Mouse (Mus musculus): ENCODE measurements around the gene Khdc1b. TPM values are rescaled to one million over a fixed set of nuclear protein-coding genes. Genes with fewer than 3 reads are reported as not detected.

Gene Khdc1b
- polyA plus RNA-seq, 1 experiment: 0.07 TPM

- Histone ChIP-seq H3K27me3 (ENCODE audit: control insufficient read depth, insufficient read depth, low read length) (no peaks in the 10 kb centered on the region), H3K4me1 (replicated peaks; ENCODE audit: control insufficient read depth, insufficient read depth, low read length) (no peaks in the 10 kb centered on the region), H3K36me3 (ENCODE audit: control insufficient read depth, insufficient read depth, low read length) (no peaks in the 10 kb centered on the region), H3K4me3 (ENCODE audit: control insufficient read depth, insufficient read depth, low read length) (no peak overlapping the region), H3K27ac (ENCODE audit: control insufficient read depth, insufficient read depth, low read length) (no peak overlapping the region)
- WGBS: 94% methylated on average over 2 of the region's 2 CpGs
- TF ChIP-seq CTCF (IDR thresholded peaks at IDR 0.05; ENCODE audit: borderline replicate concordance, control insufficient read depth, extremely low read depth, insufficient read depth, low read length, poor library complexity) (no peak), POLR2A (IDR thresholded peaks at IDR 0.05; ENCODE audit: control insufficient read depth, extremely low read depth, insufficient read depth, low read length, poor library complexity) (no peak)
- no peak for DNase-seq
Observed at GRCm38 (mm10) chr1:21425654-21426053, 42.3 kb downstream of the Khdc1b start.

GRCm38 (mm10) chr1:21428079-21428478 is 44.7 kb downstream of the Khdc1b start:
- no peak overlapping the region for H3K27ac ChIP-seq (ENCODE audit: control insufficient read depth, insufficient read depth, low read length)
- TF ChIP-seq POLR2A (IDR thresholded peaks at IDR 0.05; ENCODE audit: control insufficient read depth, extremely low read depth, insufficient read depth, low read length, poor library complexity): no peak
- no peak for TF ChIP-seq CTCF (IDR thresholded peaks at IDR 0.05; ENCODE audit: borderline replicate concordance, control insufficient read depth, extremely low read depth, insufficient read depth, low read length, poor library complexity)

GRCm38 (mm10) chr1:21431666-21432065 is 48.3 kb downstream of the Khdc1b start:
- WGBS: 98% methylated on average over 3 of the region's 3 CpGs
- no peak overlapping the region for H3K27ac ChIP-seq (ENCODE audit: control insufficient read depth, insufficient read depth, low read length)
- no peak overlapping the region for H3K4me3 ChIP-seq (ENCODE audit: control insufficient read depth, insufficient read depth, low read length)
- H3K4me1 ChIP-seq (replicated peaks; ENCODE audit: control insufficient read depth, insufficient read depth, low read length): no peaks in the 10 kb centered on the region
- H3K36me3 ChIP-seq (ENCODE audit: control insufficient read depth, insufficient read depth, low read length): no peaks in the 10 kb centered on the region
- no peaks in the 10 kb centered on the region for H3K27me3 ChIP-seq (ENCODE audit: control insufficient read depth, insufficient read depth, low read length)
- TF ChIP-seq CTCF (IDR thresholded peaks at IDR 0.05; ENCODE audit: borderline replicate concordance, control insufficient read depth, extremely low read depth, insufficient read depth, low read length, poor library complexity) (no peak), POLR2A (IDR thresholded peaks at IDR 0.05; ENCODE audit: control insufficient read depth, extremely low read depth, insufficient read depth, low read length, poor library complexity) (no peak)
- no peak for DNase-seq

More at GRCm38 (mm10) chr1:21428079-21428478, 44.7 kb downstream of the Khdc1b start:
- Histone ChIP-seq H3K4me1 (replicated peaks; ENCODE audit: control insufficient read depth, insufficient read depth, low read length) (no peaks in the 10 kb centered on the region), H3K36me3 (ENCODE audit: control insufficient read depth, insufficient read depth, low read length) (no peaks in the 10 kb centered on the region), H3K27me3 (ENCODE audit: control insufficient read depth, insufficient read depth, low read length) (no peaks in the 10 kb centered on the region), H3K4me3 (ENCODE audit: control insufficient read depth, insufficient read depth, low read length) (no peak overlapping the region)
- WGBS: 96% methylated on average over 4 of the region's 4 CpGs
- DNase-seq: no peak

GRCm38 (mm10) chr1:21434853-21435252 is 51.5 kb downstream of the Khdc1b start:
- Histone ChIP-seq H3K27me3 (ENCODE audit: control insufficient read depth, insufficient read depth, low read length) (no peaks in the 10 kb centered on the region), H3K4me1 (replicated peaks; ENCODE audit: control insufficient read depth, insufficient read depth, low read length) (no peaks in the 10 kb centered on the region), H3K27ac (ENCODE audit: control insufficient read depth, insufficient read depth, low read length) (no peak overlapping the region), H3K4me3 (ENCODE audit: control insufficient read depth, insufficient read depth, low read length) (no peak overlapping the region), H3K36me3 (ENCODE audit: control insufficient read depth, insufficient read depth, low read length) (no peaks in the 10 kb centered on the region)
- TF ChIP-seq CTCF (IDR thresholded peaks at IDR 0.05; ENCODE audit: borderline replicate concordance, control insufficient read depth, extremely low read depth, insufficient read depth, low read length, poor library complexity) (no peak), POLR2A (IDR thresholded peaks at IDR 0.05; ENCODE audit: control insufficient read depth, extremely low read depth, insufficient read depth, low read length, poor library complexity) (no peak)
- no peak for DNase-seq
- WGBS: 79% methylated on average over 3 of the region's 3 CpGs

Other genes starting within 250 kb of the Khdc1b start
- gene Tmem14a, start 165.0 kb upstream of the Khdc1b start, polyA plus RNA-seq (2012; rRNA removed): 1.8 and 2.5 TPM in 2 replicates
- 0.97 and 1.8 TPM in 2 replicates for gene Gsta3, start 143.0 kb upstream of the Khdc1b start, polyA plus RNA-seq (2012; rRNA removed)
- gene Khdc1a, start 33.9 kb upstream of the Khdc1b start, polyA plus RNA-seq (2012; rRNA removed): 0.22 and 0.43 TPM in 2 replicates
- gene Khdc1c, start 15.2 kb upstream of the Khdc1b start, polyA plus RNA-seq (2012; rRNA removed): 0.09 TPM in 1 of 2 replicates, not detected in the other

Measured in thymus, adult 2 months (tissue).